Mouse (Mus musculus) kidney, postnatal 36 days (tissue): ENCODE measurements around the gene Mob3c.
A peak's percentile ranks its signal among the peaks of the same experiment; 100 is the strongest.

Experiments
- DNase-seq, 2 experiments: peaks; one replicate each; pipeline ENCODE4 v3.0.0; 2021 to 2022; ENCODE audit warnings: mixed read lengths in 2 of 2

Gene Mob3c

DNA sequence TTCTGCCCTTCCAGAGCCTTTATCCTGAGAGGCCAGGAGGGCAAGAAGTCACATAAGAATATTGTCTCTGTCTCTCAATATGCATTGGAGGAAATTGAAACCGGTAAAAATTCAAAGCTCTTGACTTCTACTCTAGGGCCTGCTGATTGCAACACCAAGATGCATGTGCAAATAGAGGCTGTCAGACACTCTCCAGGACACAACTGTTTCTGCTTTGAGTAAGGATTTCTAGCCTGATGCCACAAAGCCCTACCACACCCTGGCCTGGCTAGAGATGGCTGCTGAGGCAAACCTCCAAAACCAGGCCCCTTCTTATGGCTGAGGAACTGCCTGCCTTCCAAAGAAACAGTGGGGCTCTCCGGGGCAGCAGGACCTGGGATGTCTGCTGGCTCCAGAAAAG is 7.7 kb downstream of the Mob3c start:
- DNase-seq: no peak

DNA sequence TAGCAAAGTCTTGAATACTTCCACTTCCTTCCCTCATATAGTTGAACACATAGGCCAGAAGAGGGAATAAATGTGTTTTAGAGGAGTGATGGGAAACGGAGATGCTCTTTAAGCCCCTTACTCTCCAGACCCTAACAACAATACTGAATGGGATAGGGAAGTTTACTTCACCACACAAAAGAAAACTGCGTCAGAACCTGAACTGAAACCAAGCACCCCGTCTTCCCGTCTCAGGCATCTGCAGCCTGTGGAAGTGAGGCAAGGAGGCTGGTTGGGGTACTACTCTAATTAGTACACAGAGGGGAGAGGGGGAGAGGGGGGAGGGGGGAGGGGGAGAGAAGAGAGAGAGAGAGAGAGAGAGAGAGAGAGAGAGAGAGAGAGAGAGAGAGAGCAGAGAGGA is 10.3 kb downstream of the Mob3c start:
- DNase-seq: no peak

DNA sequence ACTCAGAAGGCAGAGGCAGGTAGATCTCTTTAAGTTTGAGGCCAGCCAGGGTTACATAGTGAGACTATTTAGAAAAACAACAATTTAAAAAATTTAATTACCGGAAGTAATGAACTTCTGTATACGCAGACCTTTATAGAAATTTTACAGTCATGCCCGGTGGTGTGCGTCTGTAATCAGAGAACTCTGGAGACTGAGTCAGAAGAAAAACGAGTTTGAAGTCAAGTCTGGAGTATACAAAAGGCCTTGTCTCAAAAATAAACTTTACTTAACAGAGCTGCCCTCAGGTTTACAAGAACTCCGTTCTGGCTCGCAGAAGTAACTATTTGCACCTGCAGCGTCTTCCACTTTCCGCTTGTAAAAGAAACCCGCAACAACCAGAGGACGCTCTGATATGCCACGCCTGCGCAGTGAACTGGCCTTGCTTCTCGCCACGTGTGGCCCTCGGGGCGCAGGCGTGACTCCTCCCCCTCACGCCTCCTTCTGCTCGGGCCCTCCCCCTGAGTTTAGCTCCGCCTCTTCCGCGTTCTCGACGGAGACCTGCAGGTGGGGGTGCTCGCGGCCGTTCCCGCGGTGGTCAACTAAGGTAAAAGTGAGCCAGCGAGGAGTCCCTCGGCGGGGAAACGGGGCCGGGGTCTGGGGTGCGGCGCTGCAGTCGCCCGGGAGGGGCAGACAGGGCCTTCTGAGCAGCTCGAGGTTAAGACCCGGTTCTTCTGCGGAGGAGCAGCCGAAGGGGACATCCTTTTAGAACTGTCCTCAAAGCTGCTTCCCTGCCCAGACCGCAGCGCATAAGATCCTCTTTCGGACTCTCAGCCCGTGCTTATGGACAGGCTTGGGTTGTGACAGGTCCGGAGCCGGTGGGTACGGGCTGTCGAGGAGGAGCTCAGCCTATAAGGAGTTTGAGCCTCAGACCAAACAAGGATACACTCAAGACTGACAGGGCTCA is 11.1 kb downstream of the Mob3c start, which contains the start of gene Mknk1:
Mknk1 (plus strand) TSS at position 503 of the 946 bp plus-strand sequence.
- DNase-seq: peak; percentile 95 to 97

DNA sequence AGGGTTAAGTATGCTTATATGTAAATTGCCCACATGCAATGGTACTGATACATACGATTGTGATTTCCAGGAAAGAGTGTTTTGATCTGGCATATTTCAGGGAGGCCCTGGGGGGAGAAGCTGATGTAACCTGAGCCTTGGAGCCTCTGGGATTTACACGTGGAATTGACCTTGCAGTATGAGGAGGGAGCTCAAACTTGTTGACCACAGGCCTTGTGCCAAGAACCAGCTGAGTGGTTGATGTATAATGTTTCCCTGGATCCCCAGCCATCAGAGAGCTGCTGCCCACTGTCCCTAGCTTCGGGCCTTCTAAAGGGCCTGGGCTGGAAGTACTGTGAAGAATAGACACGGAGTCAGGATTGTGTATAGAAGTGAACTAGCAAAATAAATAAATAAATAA is 12.1 kb downstream of the Mob3c start:
- peak; percentile 37 to 38 for DNase-seq

DNA sequence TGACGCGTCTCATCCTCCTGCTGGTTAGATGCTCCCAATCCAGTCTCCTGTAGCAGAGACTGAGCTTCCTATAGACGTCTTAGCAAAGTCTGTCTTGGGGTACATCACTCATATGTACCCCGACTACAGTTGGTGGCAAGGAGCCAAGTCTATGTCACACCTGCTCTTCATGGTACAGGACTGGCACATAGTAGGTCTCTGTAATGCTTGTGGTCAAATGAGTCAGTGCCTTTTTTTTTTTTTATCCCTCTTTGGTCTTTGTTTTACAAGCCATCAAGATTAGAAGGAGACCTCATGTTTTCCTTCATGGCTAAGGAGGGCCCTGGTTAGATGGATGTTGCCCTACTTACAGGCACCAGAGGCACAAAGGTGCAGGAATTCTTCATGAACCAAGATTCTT is 12.9 kb downstream of the Mob3c start:
- no peak for DNase-seq

DNA sequence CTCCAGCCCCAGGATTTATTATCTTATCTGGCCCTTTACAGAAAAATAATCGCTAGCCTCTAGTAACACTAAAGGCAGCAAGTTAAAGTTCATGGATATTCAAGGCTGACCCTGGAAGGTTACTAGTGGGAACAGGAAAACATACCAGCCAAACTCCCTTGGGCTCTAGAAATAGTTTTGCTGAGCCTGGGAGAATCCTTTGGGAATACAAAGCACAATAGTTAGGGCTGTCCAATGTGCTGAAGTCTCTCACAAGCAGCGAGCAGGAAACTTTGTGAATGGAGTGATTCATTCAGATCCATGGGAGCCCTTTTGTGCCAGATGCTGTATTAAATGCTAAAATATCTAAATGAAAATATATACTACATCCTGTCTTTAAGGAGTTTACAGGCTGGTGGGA is 18.8 kb downstream of the Mob3c start:
- DNase-seq: peak; percentile 13 to 41

DNA sequence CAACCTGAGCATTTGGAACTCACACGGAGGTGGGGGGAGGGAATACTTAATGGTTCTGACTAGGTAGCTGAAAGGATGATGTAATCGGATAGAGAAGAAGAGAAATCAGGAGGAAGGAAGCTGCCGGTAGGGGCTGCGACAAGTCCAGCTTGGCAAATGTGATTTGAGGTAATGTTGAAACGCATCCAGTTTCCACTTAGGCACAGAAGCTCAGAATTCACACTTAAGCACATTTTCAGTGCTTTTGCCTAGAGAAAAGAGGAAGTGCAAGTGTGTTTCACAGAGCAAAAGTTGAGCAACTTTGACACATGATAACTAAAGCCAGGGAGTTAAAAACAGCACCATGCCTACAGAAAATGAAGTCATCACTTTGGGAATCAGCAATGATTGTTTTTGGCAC is 19.5 kb downstream of the Mob3c start:
- peak in 1 of 2 experiments; percentile 12 for DNase-seq

DNA sequence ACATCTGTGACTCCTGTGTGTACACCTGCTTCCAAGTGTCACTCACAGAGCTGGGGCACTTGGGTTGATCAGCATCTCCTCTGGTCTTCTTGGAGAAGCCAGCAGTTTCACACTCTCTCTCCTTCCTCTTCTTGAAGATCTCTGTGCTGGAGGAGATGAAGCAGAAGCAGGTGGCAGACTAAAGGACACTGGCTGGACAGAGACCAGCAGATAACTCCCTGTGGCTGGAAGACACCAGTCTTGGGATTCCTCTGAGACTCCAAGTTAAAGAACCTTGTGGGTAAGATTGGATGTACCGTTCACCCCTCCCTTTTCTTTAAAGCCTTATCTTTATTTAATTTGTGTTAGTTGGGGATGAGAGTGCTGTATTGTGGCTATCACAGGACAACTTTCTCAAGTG is 20.2 kb downstream of the Mob3c start:
- no peak for DNase-seq

DNA sequence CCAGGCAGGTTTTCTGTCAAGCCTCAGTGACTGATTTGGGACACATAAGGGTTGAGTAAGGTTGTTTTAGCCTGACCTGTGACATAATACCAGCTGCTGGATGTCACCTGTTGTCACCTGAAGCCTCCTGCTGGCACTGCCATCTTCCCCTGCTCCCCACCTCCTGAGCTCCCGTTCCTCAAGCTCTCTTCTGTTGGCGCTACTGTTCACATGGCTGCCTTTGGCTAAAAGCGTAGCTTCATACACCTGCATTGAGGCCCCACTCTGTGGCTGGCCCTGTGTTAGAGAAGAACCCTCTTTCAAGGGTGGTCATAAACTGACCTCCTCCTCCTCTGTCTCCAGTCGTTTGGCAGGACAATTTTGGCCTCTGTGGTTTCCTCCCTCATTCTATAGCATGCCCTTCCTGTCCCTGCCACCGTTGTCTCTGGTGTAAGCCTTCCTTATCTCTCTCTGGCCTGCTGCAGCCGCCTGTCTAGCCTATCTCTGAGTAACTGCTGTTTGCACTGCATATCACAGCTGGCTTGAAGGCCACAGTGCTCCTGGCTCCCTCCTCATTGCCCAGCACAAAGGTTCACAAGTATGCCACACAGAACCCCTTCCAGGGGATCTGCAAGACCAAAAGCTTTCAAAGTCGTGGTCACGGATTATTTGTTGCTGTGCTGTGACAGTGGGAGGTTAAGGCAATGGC is 21.2 kb downstream of the Mob3c start:
- DNase-seq: no peak

DNA sequence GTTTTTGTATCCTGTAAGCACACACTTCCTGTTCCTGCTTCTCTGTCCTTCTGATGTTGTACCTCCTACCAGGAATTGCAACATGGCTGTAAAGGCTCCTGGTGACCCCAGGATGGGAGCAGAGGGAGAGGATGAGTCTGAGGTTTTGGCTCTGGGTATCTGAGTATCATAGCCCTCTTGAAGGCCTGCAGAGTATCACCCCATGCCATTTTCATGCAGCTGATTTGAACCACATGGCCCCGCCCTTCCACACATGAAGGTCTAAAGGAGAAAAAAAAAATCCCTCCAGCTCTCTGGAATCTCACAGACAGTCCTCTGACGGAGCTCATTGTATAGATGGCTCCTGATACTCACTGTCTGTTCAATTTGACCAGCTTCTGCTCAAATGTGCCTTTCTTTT is 22.2 kb downstream of the Mob3c start:
- DNase-seq: no peak

DNA sequence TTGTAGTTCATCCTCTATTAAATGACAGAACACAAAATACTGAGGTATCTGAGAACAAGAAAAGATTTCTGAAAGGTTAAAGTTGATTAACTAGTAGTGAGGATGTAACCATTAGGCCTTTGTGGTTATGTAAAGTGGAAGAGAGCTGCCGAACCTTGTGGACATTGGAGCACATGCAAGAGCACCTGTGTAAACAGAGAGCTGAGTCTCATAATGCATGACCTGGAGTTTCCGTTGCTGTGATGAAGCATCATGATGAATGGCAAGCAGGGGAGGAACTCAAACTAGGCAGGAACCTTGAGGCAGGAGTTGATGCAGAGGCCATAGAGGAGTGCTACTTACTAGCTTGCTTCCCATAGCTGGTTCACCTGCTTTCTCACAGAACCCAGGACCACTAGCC is 22.7 kb downstream of the Mob3c start:
- DNase-seq: no peak

DNA sequence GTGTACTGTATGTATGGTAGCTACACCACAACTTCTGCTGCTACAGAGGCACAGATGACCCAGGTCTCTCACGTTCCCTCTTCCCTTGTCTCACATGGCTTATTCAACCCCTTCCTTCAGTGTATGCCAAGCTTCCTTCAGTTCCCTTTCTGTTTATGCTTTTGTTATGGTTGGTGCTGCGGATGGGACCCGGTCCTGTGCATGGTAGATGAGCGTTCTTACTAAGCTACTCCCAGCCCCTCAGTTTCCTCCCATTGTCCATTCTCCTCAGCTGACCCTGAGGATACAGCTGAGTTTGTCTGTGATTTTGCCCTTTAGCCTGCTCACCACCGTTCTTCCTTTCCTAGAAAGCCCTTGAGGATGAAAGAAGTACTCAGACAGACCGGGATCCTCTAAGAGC is 23.7 kb downstream of the Mob3c start:
- DNase-seq: no peak

DNA sequence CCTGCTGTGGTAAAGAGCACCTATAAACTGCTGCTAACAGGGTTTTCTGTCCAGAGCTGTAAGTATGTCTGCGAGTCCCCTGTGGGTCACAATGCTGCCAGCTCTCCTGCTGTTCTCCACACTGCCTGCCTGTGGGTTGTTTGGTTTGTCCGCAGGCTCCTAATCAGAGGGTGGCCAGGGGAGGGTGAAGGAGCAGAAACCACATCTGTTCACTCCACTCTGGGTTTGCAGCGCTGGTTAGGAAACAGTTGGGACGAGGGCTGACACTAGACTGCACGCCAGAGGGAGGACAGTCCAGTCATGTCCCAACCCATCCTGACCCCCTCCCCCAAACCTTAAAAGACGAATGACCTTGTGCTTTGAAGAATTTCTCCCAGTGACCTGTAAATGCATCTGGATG is 27.2 kb downstream of the Mob3c start:
- no peak for DNase-seq

DNA sequence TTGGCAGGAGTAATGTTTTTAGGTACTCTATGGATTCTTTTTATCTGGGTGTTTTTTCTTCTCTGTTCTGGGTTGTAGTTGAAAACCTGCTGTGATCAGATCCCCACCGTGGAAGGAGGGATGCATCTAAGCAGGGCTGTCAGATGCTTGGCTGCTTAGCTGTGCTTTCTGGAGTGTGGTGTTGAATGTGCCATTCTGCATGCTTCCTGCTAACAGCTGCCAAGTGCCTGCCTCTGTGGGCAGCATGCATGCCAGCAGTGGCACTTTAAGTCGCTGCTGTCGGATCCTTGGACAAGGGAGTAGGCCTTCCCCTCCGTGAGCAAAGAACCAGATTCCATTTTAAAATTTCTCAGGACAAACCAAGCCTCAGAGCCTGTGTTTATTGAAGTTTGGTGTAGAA is 27.7 kb downstream of the Mob3c start:
- DNase-seq: no peak

DNA sequence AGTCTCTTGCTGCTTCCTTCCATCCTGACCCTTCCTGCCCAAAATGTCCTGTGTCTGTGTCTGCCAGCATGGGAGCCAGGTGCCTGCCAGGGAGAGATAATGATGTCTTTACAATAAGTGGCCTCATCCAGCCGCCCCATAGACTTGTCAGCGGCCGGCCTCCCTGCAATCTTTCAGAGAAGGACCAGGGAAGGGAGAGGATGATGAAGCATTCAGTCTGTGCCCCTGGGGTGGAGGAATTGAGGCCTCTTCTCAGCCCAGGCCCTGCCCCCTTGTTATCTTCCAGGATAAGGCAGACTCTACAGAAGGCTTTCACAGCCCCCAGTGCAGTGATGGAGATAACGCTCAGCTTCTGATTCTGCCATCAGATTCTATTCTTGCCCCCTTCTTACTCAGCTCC is 28.4 kb downstream of the Mob3c start:
- DNase-seq: no peak

DNA sequence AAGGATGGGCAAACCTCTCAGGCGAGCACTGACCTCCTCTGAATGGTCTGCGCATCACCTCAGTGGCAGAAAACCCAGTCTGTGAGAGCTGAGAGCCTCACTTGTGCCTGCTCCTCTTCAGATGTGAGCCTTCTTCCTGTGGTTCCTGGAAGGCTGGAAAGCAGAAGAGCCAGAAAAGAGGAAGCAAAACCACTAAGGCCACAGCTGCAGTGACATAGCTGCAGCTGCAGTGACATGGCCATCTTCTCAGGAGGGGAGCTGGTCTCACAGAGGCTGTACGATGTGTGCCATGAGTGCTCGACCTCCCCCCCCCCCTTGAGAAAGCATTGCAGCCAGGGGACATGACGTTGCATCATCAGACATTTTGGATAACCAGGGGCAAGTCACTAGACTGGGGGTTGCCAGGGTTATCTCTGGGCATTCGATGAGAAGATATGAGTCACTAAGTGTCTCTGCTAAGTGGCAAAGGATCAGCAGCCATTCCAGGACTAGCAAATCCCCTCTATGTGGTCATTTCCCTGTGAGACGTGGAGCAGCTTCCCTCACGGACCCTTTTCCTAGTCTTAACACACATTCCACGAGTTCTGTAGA is 29.5 kb downstream of the Mob3c start:
- DNase-seq: no peak

DNA sequence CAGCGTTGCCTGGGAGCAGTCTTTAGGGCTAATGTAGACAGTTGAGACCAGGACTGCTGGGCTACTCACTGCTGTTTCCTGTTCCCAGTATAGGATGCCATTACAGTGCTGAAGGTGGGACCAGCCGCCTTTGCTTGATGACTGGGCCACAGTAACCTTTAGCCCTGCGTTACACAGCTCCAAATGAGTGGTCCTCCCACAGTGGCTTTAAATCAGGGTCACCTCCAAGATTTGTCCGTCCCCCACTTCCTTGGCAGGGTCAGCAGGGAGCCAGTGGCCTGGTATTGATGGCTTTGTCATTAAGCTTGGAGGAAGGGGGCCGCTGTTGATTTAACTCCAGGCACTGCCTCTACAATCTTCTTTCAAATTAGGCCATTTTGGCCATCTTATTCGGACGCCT is 35.5 kb downstream of the Mob3c start:
- DNase-seq: no peak

DNA sequence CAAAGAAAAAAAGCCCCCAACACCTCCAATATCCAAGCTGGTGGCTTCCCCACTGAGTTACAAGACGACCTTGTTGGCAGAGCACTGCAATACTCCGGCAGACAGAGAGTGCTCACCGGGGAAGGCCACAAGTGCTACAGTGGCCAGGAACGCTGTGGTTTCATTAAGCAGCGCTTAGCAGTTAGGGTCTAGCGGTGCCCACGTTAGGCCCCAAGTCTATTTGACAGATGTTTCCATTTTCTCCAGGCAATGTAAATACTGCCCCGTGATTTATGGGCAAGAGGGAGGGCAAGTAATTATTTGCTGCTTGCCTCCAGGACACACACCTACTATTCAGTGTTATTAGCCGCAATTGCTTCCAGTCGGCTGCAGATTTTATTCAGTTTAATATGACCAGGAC is 36.0 kb downstream of the Mob3c start:
- DNase-seq: no peak

DNA sequence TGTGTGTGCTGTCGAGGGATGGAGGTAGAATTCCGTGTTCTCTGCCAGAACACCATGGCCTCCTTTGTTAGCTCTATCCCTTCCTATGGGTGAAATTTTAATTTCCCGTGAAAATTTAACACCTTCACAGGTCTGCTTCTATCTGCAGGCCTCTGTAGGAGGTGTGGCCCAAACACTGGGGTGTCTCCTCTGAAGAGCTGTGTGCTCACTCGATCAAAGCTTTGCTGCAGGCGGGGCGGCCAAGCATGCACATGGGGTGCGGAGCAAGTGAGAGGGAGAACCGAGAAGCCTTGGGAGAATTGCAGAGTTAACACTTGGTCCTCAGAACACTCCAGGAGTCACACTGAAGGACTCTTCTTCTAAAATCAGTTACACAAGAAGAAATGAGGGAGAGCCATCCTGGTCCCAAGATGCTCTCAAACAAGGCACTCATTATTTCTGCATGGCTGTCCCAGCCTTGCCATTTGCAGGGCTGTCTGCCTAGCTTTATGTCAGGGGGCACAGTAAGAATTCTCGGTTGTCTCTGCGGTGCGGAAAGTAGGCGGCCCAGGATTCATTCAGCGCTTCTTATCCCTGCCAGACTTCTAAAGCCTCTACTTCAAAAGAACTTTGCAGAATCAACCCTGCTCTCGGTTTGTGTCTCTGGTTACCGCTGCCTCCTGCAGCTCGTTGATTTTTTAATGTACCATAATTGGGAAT is 41.8 kb downstream of the Mob3c start:
- no peak for DNase-seq

DNA sequence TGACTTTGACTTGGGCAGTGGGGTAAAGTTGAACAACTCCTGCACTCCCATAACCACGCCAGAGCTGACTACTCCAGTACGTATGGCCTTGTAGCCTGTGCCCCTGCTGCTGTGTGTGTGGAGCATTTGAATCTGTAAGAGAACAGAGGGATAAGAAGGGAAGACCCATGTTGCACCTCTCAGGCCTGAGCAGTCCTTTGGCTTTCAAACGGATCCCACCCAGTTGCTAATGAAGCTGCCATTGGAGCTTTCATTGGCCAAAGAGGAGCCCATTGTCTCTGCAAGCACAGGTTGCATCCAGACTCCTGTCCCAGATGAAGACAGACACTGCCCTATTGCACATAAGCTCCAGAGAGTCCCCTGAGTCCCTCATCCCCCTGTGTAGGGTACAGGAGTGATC is 45.3 kb downstream of the Mob3c start:
- DNase-seq: no peak

DNA sequence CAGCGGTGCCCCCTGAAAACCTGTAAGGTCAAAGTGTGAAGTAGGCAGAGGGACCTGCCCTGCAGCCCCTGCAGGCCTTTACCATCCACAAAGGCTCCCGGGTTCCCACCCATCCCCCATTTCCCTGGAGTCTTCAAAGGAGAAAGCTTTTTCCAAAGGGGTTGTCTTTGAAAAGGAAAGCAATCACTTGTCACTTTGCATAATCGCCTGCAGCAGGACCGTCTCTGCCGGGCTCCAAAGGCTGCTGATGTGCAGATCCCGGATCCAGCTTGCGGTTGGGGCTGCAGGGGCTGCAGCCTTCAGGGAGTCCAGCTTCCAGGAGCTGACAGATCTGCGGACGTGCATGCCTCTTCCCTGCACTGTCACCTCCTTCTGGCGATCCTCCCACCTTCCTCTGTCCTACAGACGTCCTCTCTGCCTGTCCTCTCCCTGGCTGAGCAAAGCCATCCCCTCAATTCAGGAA is 50.4 kb downstream of the Mob3c start:
- DNase-seq: no peak

DNA sequence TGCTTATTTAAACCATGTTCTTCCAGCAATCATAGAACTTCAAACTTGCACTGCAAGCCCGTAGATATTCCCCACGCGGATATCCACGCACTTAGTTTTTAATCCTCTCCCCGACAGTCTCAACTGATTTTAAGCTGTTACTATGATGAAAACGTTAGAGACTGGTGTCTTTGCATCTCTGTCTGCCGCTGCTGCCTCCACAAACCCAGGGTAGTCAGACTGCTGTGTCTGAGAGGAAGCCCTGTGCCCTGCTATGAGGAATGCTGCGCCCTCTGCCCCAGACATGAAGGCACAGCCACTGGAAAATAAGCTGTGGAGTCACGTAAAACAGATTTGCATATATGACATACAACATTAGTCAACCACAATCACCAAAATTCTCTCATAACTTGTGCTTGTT is 50.9 kb downstream of the Mob3c start:
- DNase-seq: no peak

DNA sequence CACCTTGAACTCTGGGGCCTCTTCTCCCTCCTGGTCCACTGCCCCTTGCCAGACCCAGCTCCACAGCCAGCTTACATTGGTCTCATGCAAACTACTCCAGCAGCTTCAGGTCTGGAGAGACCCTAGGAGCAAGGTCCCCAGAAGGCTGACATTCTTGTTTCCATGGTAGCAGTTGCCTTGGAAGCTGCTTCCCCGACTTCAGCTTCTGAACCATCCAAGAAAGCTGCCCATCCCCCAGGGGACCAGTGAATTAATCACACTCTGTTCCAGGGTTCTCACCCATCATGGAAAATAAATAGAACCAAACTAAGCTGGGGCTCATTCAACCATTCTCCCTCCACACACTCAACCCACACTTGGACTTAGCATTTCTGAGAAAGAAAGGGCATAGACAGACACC is 53.3 kb downstream of the Mob3c start:
- DNase-seq: no peak
